Mouse (Mus musculus) liver, embryonic 11.5 days (tissue): Measurements from ENCODE around the gene Hfm1. TPM values are rescaled to one million over a fixed set of nuclear protein-coding genes. Genes with fewer than 3 reads are reported as not detected.

Source experiments
- ATAC-seq: fragments of 200-750 bp; cut with Nextera tagmentation; replicated peaks from 2 replicates; pipeline ENCODE4 v1.8.0; 2017; ENCODE audit warnings: moderate number of reproducible peaks, mild to moderate bottlenecking, moderate TSS enrichment, moderate library complexity; ENCODE audit not compliant: low FRiP score
- DNase-seq: peaks from one replicate; pipeline ENCODE4 v3.0.0-alpha.2; 2017; ENCODE audit warnings: low spot score
- H3K27ac ChIP-seq: fragments of 300-500 bp; sonication (generic); 2 replicates; pipeline ENCODE4 v1.5.1; 2014; ENCODE audit warnings: mild to moderate bottlenecking, low read depth, low read length, control low read depth
- H3K27me3 ChIP-seq: fragments of 300-500 bp; sonication (generic); replicated peaks from 2 replicates; pipeline ENCODE4 v1.6.1; 2014; ENCODE audit warnings: low read length, mixed read lengths; ENCODE audit not compliant: control insufficient read depth, insufficient read depth
- H3K36me3 ChIP-seq: fragments of 300-500 bp; sonication (generic); 2 replicates; pipeline ENCODE4 v1.6.1; 2014; ENCODE audit warnings: mild to moderate bottlenecking, low read length, moderate library complexity, mixed read lengths; ENCODE audit not compliant: control insufficient read depth, insufficient read depth
- H3K4me1 ChIP-seq: fragments of 300-500 bp; sonication (generic); replicated peaks from 2 replicates; pipeline ENCODE4 v1.6.1; 2014; ENCODE audit warnings: low read length, mixed read lengths; ENCODE audit not compliant: control insufficient read depth, insufficient read depth
- H3K4me2 ChIP-seq: fragments of 300-500 bp; sonication (generic); 2 replicates; pipeline ENCODE4 v1.6.1; 2014; ENCODE audit warnings: mild to moderate bottlenecking, control low read depth, moderate library complexity
- H3K4me3 ChIP-seq: fragments of 300-500 bp; sonication (generic); 2 replicates; pipeline ENCODE4 v1.5.1; 2014; ENCODE audit warnings: low read depth, low read length, control low read depth
- H3K9ac ChIP-seq: fragments of 300-500 bp; sonication (generic); 2 replicates; pipeline ENCODE4 v1.6.1; 2014; ENCODE audit warnings: low read depth, low read length, control low read depth
- H3K9me3 ChIP-seq: fragments of 300-500 bp; sonication (generic); 2 replicates; pipeline ENCODE4 v1.6.1; 2016; ENCODE audit warnings: low read length, inconsistent platforms, mixed read lengths; ENCODE audit not compliant: control insufficient read depth
- WGBS: fragments of 180-500 bp; shearing (Covaris S2); extraction: QIAGEN DNeasy Blood & Tissue Kit; methylation state at CpG from one replicate; pipeline ENCODE4 v1.1.7; 2014; 5-methylcytosine and 5-hydroxymethylcytosine counted together
- polyA plus RNA-seq: library from polyadenylated mRNA; unstranded; fragments of >200 nt; fragmentation: Nextera tagmentation; extraction: Ambion mirVana; gene quantifications from 2 replicates; pipeline ENCODE4 v1.2.1, GENCODE M21; 2014

Hfm1 gene
- 0.41 and 0.78 TPM in 2 replicates for polyA plus RNA-seq

DNA sequence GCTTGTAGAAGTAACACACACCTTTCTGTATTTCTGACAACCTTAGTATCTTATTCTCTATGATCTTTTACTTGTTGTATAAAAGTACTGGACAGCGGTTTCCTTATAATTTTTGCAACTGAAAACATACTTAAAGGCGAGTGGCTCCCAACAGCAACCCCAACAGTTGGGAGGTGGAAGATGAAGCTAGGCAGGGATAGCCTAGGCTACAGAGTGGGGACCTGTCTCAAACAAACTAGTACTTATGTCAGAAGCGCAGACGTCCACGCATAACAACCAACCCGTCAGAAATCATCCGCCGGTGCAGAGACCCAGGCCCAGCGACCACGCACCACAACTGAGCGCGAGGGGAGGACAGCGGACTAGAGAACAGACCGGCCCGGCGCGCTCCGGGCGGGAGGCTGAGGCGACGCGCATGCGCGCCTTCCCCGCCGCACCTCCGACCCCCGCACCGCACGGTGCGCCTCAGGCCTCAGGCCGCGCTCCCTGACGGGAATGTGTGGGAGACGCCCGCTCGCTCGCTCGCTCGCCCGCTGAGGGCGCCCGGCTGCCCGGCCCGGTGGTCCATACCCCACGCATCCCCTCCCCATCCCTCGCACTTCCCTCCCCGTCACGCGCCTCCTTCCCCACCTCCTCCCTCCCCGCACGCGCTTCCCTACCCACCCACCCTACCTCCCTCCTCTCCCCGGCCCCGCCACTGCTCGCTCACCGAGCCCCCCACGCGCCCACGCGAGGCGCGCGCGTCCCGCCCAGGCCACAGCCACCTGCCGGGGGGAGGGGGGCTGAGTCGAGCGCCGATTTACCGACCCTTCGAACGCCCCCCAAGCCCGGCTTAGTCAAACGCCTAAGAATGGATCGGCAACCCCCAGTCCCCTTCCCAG is at the start of gene Hfm1:
Hfm1 (minus strand) TSS at position 834 of the 881 bp plus-strand sequence.
- peaks cover 4% of the 10 kb centered on the region; the same call in 1 of the 2 replicates for H3K4me1 ChIP-seq
- H3K4me2 ChIP-seq: peak within 1 kb of the TSS; percentile 70
- peak within 1 kb of the TSS; percentile 61 for H3K9ac ChIP-seq
- no peaks in the 10 kb centered on the region for H3K9me3 ChIP-seq
- DNase-seq: peak; percentile 77
- H3K27me3 ChIP-seq: no peaks in the 10 kb centered on the region
- ATAC-seq: peak; percentile 87
- H3K27ac ChIP-seq: peak within 1 kb of the TSS; percentile 15; the same call in 1 of the 2 replicates
- peak within 1 kb of the TSS; percentile 68 for H3K4me3 ChIP-seq
- no peaks in the 10 kb centered on the region for H3K36me3 ChIP-seq
- 1% methylated on average over 51 of the region's 76 CpGs for WGBS

DNA sequence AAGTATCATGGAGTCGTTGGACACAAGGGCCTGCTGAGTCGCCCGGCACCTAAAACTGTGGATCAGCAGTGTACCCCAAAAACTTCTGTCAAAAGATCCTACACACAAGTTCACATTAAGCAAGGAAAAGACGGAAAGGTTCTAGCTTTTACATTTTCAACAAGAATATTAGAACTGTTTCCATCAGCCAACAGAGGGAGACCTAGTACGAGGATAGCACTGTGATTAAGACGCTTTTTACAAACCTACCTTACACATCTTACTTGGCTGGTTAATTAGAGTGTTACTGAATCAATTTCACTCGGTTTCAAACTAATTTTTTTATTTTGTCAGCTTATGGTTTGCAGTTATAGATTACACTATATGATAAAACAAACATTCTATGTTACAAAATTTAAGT is 47.8 kb upstream of the Hfm1 start:
- no peak overlapping the region for H3K27ac ChIP-seq
- 86% methylated on average over 7 of the region's 7 CpGs for WGBS
- H3K4me1 ChIP-seq: no peaks in the 10 kb centered on the region
- H3K4me2 ChIP-seq: no peak overlapping the region
- no peaks in the 10 kb centered on the region for H3K27me3 ChIP-seq
- no peak overlapping the region for H3K4me3 ChIP-seq
- DNase-seq (no peak), ATAC-seq (no peak)
- no peaks in the 10 kb centered on the region for H3K9me3 ChIP-seq
- H3K9ac ChIP-seq: no peak overlapping the region
- H3K36me3 ChIP-seq: peaks cover 46% of the 10 kb centered on the region

DNA sequence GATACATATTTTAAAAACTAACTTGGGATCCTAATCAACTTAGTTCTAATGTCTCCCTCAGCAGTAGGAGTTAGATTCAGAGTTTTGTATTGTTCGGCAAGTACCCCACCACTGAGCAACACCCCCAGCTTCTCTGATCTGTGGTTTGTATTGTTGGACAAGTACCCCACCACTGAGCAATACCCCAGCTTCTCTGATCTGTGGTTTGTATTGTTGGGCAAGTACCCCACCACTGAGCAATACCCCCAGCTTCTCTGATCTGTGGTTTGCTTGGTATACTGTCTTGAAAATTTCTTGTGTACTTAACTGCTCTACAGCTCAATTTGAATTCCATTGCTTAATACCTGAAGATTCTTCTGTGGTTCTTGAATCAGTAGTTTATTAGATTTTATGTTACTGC is 41.5 kb upstream of the Hfm1 start:
- Histone ChIP-seq H3K9ac (peak overlapping the region; percentile 34; the same call in 1 of the 2 replicates), H3K27me3 (no peaks in the 10 kb centered on the region), H3K27ac (no peak overlapping the region), H3K36me3 (peaks cover 28% of the 10 kb centered on the region), H3K4me1 (peaks cover 3% of the 10 kb centered on the region; the same call in 1 of the 2 replicates), H3K4me2 (no peak overlapping the region), H3K4me3 (no peak overlapping the region), H3K9me3 (no peaks in the 10 kb centered on the region)
- DNase-seq: no peak
- WGBS: 94% methylated on average over 1 of the region's 1 CpGs
- no peak for ATAC-seq

DNA sequence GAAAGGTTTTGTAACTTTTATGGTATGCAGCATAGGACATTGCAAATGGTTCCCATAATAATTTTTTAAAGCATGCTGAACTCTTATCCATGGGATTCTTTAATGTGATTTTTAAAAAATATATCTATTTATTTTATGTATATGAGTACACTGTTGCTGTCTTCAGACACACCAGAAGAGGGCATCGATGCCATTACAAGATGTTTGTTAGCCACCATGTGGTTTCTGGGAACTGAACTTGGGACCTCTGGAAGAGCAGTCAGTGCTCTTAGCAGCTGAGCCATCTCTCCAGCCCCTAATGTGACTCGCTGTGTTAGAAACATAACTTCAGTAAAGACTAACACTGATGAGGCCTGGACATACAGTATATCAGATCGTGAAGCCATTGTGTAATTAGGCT is 40.3 kb upstream of the Hfm1 start:
- no peaks in the 10 kb centered on the region for H3K27me3 ChIP-seq
- WGBS: 86% methylated on average over 3 of the region's 3 CpGs
- H3K9ac ChIP-seq: no peak overlapping the region
- no peak for DNase-seq
- H3K27ac ChIP-seq: no peak overlapping the region
- peaks cover 3% of the 10 kb centered on the region; the same call in 1 of the 2 replicates for H3K4me1 ChIP-seq
- H3K4me2 ChIP-seq: no peak overlapping the region
- no peak overlapping the region for H3K4me3 ChIP-seq
- no peak for ATAC-seq
- H3K36me3 ChIP-seq: peaks cover 21% of the 10 kb centered on the region
- H3K9me3 ChIP-seq: no peaks in the 10 kb centered on the region

DNA sequence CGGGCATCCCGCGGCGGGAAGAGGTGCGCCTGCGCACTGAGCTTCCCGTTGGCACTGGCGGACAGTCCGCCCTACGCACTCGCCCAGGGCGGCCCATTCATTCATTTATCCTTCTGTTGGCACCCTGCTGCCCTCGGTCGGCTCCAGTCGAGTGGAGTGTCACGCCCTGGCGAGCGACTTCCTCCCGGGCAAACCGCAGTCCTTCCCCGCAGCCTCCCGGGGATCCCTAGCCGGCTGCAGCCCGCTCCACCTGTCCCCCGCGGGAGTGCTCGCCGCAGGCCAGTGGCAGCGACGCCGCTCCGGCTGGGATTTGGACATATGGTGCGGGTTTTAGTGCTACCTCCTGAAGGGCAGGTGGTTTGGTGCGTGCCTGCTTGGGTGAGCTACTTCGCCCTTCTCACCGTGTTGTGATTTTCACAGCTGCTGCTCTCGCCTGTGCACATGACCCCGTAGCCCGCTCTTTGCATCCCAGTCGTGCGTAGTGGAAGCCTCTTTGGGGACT is 38.4 kb upstream of the Hfm1 start:
- ATAC-seq: peak; percentile 87

DNA sequence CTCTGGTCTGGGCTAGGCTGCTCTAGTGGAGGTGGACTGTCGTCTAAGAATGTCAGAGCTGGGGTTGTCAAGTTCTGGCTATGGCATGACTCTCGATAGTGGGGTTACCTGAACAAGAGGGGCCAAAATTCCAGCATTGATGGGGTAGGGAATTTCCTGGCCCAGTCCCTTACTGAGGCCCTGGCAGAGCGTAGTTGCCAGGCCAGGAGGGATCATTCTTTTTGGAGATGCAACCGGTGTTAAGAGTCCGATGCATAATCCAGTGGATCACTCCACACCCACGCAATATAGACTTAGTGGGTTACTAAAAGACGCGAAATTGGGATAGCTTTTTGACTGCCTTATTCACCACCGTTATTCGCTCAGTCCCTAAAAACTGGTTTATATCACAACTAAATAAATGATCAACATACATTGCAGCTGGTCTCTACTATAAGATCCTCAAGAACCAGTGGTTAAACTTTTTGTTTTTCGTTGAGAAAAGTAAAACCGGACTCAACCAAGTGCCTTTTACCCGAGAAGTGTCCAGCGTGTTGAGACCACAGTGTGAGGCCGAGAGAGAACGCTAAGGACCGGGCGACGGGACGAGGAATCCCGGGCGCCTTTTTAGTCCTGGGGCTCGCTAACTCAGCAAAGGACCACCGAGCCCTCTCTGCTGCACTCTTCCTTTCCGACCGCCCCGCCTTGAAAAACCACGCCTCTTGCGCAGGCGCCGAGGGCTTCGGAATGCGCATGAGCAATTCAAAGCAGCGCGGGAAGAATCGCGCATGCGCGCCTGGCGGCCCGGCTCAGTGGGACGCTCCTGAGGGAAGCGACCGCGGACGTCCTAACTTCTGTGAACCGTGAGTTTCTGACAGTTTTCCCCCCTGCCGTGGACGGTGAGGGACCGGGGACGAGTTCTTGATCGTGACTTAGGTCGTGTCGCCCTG is 37.7 kb upstream of the Hfm1 start, which contains the start of gene Cdc7:
Cdc7 (plus strand) TSS at position 739 of the 929 bp plus-strand sequence.
- H3K4me2 ChIP-seq: peak within 1 kb of the TSS; percentile 88
- H3K9me3 ChIP-seq: 0 out of 2 replicates have a peak, but pooled peaks cover 3% of the 10 kb centered on the region
- peak within 1 kb of the TSS; percentile 93 for H3K9ac ChIP-seq
- peaks cover 3% of the 10 kb centered on the region; the same call in 1 of the 2 replicates for H3K4me1 ChIP-seq
- peak within 1 kb of the TSS; percentile 97 for H3K4me3 ChIP-seq
- no peaks in the 10 kb centered on the region for H3K27me3 ChIP-seq
- peak within 1 kb of the TSS; percentile 79; the same call in 1 of the 2 replicates for H3K27ac ChIP-seq
- peak; percentile 89 for ATAC-seq
- H3K36me3 ChIP-seq: peaks cover 5% of the 10 kb centered on the region; the same call in 1 of the 2 replicates
- peak; percentile 93 for DNase-seq
- WGBS: 6% methylated on average over 54 of the region's 54 CpGs

More for the DNA sequence above, 38.4 kb upstream of the Hfm1 start:
- peak overlapping the region; percentile 93 for H3K9ac ChIP-seq
- no peaks in the 10 kb centered on the region for H3K27me3 ChIP-seq
- peak overlapping the region; percentile 79; the same call in 1 of the 2 replicates for H3K27ac ChIP-seq
- H3K4me2 ChIP-seq: peak overlapping the region; percentile 88
- peaks cover 10% of the 10 kb centered on the region; the same call in 1 of the 2 replicates for H3K36me3 ChIP-seq
- DNase-seq: no peak
- peaks cover 3% of the 10 kb centered on the region; the same call in 1 of the 2 replicates for H3K4me1 ChIP-seq
- WGBS: under 1% methylated on average over 41 of the region's 41 CpGs
- H3K9me3 ChIP-seq: 0 out of 2 replicates have a peak, but pooled peaks cover 2% of the 10 kb centered on the region
- peak overlapping the region; percentile 97 for H3K4me3 ChIP-seq

DNA sequence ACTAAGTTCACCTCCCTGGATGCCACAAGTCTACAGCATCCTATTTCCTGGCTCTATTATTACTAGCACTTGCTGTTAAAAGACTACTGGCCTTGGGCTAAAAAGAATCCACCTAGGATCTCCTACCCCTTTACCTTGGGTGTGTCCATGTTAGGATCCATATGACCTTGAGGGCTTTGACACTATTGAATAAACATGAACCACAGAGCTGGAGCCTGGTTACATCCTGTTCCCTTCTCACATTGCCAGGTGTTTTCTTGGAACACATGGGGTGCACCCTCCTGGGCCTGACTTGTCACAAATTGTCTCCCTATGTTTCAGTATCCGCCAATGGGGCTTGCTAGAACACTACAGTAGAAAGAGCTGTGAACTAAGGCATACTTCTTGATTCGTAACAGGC is 34.3 kb upstream of the Hfm1 start:
- no peak for DNase-seq
- Histone ChIP-seq H3K27me3 (no peaks in the 10 kb centered on the region), H3K27ac (no peak overlapping the region), H3K4me1 (peaks cover 3% of the 10 kb centered on the region; the same call in 1 of the 2 replicates), H3K9me3 (0 out of 2 replicates have a peak, but pooled peaks cover 3% of the 10 kb centered on the region), H3K4me3 (no peak overlapping the region), H3K4me2 (no peak overlapping the region), H3K36me3 (no peaks in the 10 kb centered on the region), H3K9ac (no peak overlapping the region)
- no peak for ATAC-seq
- WGBS: 82% methylated on average over 2 of the region's 2 CpGs

DNA sequence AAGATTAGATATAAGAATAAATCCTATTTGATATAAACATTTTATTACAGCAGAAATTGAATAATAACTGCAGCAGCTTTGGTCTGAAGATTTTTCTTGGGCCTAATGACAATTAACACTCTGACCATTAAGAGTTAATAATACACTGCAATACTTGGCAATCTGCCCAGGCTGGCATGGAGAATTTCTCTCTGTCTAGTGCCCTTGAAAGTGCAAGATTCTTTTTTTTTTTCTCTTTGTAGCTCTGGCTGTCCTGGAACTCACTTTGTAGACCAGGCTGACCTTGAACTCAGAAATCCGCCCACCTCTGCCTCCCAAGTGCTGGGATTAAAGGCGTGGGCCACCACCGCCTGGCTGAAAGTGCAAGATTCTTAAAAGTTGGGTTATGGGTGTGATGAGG is 32.9 kb upstream of the Hfm1 start:
- Histone ChIP-seq H3K9me3 (0 out of 2 replicates have a peak, but pooled peaks cover 3% of the 10 kb centered on the region), H3K4me2 (no peak overlapping the region), H3K27me3 (no peaks in the 10 kb centered on the region), H3K9ac (no peak overlapping the region), H3K36me3 (no peaks in the 10 kb centered on the region), H3K4me1 (peaks cover 3% of the 10 kb centered on the region; the same call in 1 of the 2 replicates), H3K4me3 (no peak overlapping the region), H3K27ac (no peak overlapping the region)
- ATAC-seq (no peak), DNase-seq (no peak)
- WGBS: 91% methylated on average over 3 of the region's 3 CpGs
